Mouse (Mus musculus) hindbrain, embryonic 11.5 days (tissue): ENCODE measurements at regions not wholly inside any gene's neighbourhood (a gene's known extent, or its start where the extent isn't known, plus 50 kb on each side); places are given as distances from the start of the nearest gene placed in this dataset.

Experiments
- ATAC-seq: fragments of 200-750 bp; cut with Nextera tagmentation; 2 replicates; pipeline ENCODE4 v1.8.0; 2017; ENCODE audit warnings: mild to moderate bottlenecking, moderate TSS enrichment, moderate library complexity; ENCODE audit not compliant: low FRiP score
- DNase-seq: peaks from one replicate; pipeline ENCODE4 v3.0.0-alpha.2; 2015; ENCODE audit warnings: low spot score
- H3K27ac ChIP-seq: fragments of 300-500 bp; sonication (generic); 2 replicates; pipeline ENCODE4 v1.5.1; 2014; ENCODE audit warnings: mild to moderate bottlenecking, low read depth, low read length
- H3K27me3 ChIP-seq: fragments of 300-500 bp; sonication (generic); 2 replicates; pipeline ENCODE4 v1.6.1; 2014; ENCODE audit warnings: mild to moderate bottlenecking, low read length, moderate library complexity, mixed read lengths; ENCODE audit not compliant: control insufficient read depth, insufficient read depth
- H3K36me3 ChIP-seq: fragments of 300-500 bp; sonication (generic); 2 replicates; pipeline ENCODE4 v1.6.1; 2014; ENCODE audit warnings: mild to moderate bottlenecking, low read length, moderate library complexity, mixed read lengths; ENCODE audit not compliant: control insufficient read depth, insufficient read depth
- H3K4me1 ChIP-seq: fragments of 300-500 bp; sonication (generic); replicated peaks from 2 replicates; pipeline ENCODE4 v1.6.1; 2014; ENCODE audit warnings: low read length, mixed read lengths; ENCODE audit not compliant: control insufficient read depth, insufficient read depth
- H3K4me2 ChIP-seq: fragments of 300-500 bp; sonication (generic); replicated peaks from 2 replicates; pipeline ENCODE4 v1.6.1; 2014; ENCODE audit warnings: mild to moderate bottlenecking, low read depth, low read length
- H3K4me3 ChIP-seq: fragments of 300-500 bp; sonication (generic); 2 replicates; pipeline ENCODE4 v1.5.1; 2014; ENCODE audit warnings: low read depth, low read length
- H3K9ac ChIP-seq: fragments of 300-500 bp; sonication (generic); 2 replicates; pipeline ENCODE4 v1.6.1; 2014; ENCODE audit warnings: low read depth, low read length
- H3K9me3 ChIP-seq: fragments of 300-500 bp; sonication (generic); 2 replicates; pipeline ENCODE4 v1.6.1; 2016; ENCODE audit warnings: low read length; ENCODE audit not compliant: control insufficient read depth
- WGBS: fragments of 180-500 bp; shearing (Covaris S2); extraction: QIAGEN DNeasy Blood & Tissue Kit; methylation state at CpG from one replicate; pipeline ENCODE4 v1.1.7; 2014; 5-methylcytosine and 5-hydroxymethylcytosine counted together

GRCm38 (mm10) chr1:71886903-71887302 lies 233.9 kb upstream of the Fn1 start:
- Histone ChIP-seq H3K4me1 (no peaks in the 10 kb centered on the region), H3K4me3 (no peak overlapping the region), H3K27ac (no peak overlapping the region), H3K27me3 (no peaks in the 10 kb centered on the region), H3K9ac (no peak overlapping the region), H3K9me3 (no peaks in the 10 kb centered on the region), H3K36me3 (no peaks in the 10 kb centered on the region), H3K4me2 (no peak overlapping the region)
- DNase-seq: no peak
- 77% methylated on average over 6 of the region's 6 CpGs for WGBS
- ATAC-seq: no peak

DNA sequence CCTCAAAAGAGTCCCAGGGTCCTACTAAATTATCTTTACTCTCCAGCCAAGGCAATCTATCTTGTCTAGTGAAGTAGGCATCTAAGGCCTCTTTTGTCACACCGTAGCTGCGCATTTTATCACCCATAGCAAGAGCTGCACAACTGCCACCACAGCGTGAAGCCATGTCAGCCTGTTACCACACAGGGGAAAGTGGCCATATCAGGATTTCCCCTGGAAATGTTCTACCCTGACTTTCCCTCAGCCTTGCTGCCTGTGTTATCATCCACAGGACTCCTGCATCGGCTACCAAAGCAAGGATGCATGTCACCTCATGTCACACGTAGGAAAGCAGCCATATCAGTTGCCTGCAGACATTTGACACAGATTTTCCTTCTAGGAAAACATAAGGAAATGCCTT lies 233.2 kb upstream of the Fn1 start:
- ATAC-seq: no peak
- no peaks in the 10 kb centered on the region for H3K36me3 ChIP-seq
- no peak overlapping the region for H3K4me2 ChIP-seq
- DNase-seq: no peak
- WGBS: 71% methylated on average over 5 of the region's 5 CpGs
- no peaks in the 10 kb centered on the region for H3K9me3 ChIP-seq
- no peaks in the 10 kb centered on the region for H3K27me3 ChIP-seq
- no peak overlapping the region for H3K27ac ChIP-seq
- no peaks in the 10 kb centered on the region for H3K4me1 ChIP-seq
- no peak overlapping the region for H3K4me3 ChIP-seq
- H3K9ac ChIP-seq: no peak overlapping the region

GRCm38 (mm10) chr1:71881851-71882250 lies 228.9 kb upstream of the Fn1 start:
- Histone ChIP-seq H3K4me2 (no peak overlapping the region), H3K9ac (no peak overlapping the region), H3K4me3 (no peak overlapping the region), H3K36me3 (no peaks in the 10 kb centered on the region), H3K27ac (no peak overlapping the region), H3K9me3 (no peaks in the 10 kb centered on the region), H3K4me1 (no peaks in the 10 kb centered on the region), H3K27me3 (no peaks in the 10 kb centered on the region)
- ATAC-seq (no peak), DNase-seq (no peak)
- WGBS: 92% methylated on average over 12 of the region's 12 CpGs

- 78% methylated on average over 4 of the region's 4 CpGs for WGBS
- Histone ChIP-seq H3K9me3 (no peaks in the 10 kb centered on the region), H3K9ac (no peak overlapping the region), H3K4me3 (no peak overlapping the region), H3K27ac (no peak overlapping the region), H3K4me2 (no peak overlapping the region), H3K36me3 (no peaks in the 10 kb centered on the region), H3K4me1 (no peaks in the 10 kb centered on the region), H3K27me3 (no peaks in the 10 kb centered on the region)
- ATAC-seq (no peak), DNase-seq (no peak)
These were observed 228.2 kb upstream of the Fn1 start for GRCm38 (mm10) chr1:71881191-71881590.

DNA sequence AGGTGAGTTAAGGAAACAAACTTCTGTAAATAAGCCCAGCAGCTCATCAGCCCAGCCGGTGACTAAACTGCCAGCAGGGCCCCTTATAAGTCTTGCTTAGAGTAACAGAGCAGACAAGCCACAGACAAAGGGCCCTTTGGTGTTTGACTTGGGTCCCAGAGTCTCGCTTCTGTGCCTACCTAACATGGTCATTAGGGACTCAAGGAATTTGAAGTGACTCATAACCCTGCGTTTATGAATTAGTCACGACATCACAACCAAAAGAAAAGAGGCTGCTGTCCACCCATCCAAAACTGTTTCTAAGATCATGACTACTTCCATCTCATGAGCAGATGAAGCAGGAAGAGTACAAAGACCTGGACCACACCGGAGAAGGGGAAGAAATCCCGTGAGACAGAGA lies 227.5 kb upstream of the Fn1 start:
- Histone ChIP-seq H3K4me1 (no peaks in the 10 kb centered on the region), H3K27ac (no peak overlapping the region), H3K27me3 (no peaks in the 10 kb centered on the region), H3K9me3 (no peaks in the 10 kb centered on the region), H3K36me3 (no peaks in the 10 kb centered on the region), H3K9ac (no peak overlapping the region), H3K4me3 (no peak overlapping the region), H3K4me2 (no peak overlapping the region)
- ATAC-seq: no peak
- DNase-seq: no peak
- WGBS: 74% methylated on average over 6 of the region's 6 CpGs

DNA sequence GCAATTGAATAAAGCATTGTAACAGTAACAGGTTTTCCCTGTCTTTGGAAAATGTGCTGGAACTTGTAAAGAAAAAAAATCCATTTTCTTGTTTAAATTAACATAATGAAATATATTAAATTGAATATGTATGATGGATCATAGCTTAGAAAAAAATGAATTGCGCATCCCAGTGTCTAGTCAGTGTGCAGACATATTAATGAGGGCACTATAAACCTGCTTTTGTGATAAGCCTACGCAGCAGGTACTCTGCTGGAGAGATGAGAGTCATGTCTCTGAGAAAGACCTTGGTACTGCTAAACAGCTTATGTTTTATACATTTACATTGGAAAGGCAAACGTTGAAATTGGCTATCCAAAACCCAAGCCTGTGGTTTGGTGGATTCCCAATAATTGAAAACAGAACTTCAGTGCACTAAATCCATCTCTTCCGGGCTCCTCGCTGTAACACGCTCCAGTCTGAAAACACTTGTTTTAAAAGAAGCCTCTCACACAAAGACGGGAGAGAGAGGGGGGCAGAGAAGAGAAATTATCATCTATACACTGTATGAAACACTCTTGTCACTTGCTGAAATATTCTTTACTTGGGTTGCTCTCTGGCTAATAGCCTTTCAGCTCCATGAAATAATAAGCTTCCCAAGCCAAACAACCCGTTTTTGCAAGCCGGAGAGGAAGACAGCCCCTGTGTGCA lies 223.9 kb upstream of the Fn1 start:
- H3K27ac ChIP-seq: no peak overlapping the region
- H3K4me3 ChIP-seq: no peak overlapping the region
- H3K36me3 ChIP-seq: no peaks in the 10 kb centered on the region
- no peak overlapping the region for H3K9ac ChIP-seq
- no peak overlapping the region for H3K4me2 ChIP-seq
- H3K9me3 ChIP-seq: no peaks in the 10 kb centered on the region
- WGBS: 80% methylated on average over 9 of the region's 9 CpGs
- no peaks in the 10 kb centered on the region for H3K4me1 ChIP-seq
- DNase-seq (no peak), ATAC-seq (no peak)
- no peaks in the 10 kb centered on the region for H3K27me3 ChIP-seq

- no peak overlapping the region for H3K4me2 ChIP-seq
- no peak for ATAC-seq
These were observed 221.0 kb upstream of the Fn1 start for GRCm38 (mm10) chr1:71874037-71874436.

GRCm38 (mm10) chr1:71865670-71866069 lies 212.7 kb upstream of the Fn1 start:
- DNase-seq: no peak
- H3K4me3 ChIP-seq: no peak overlapping the region
- no peaks in the 10 kb centered on the region for H3K4me1 ChIP-seq
- no peak overlapping the region for H3K4me2 ChIP-seq
- no peaks in the 10 kb centered on the region for H3K9me3 ChIP-seq
- H3K27ac ChIP-seq: no peak overlapping the region
- H3K27me3 ChIP-seq: no peaks in the 10 kb centered on the region
- WGBS: 70% methylated on average over 4 of the region's 4 CpGs
- no peaks in the 10 kb centered on the region for H3K36me3 ChIP-seq
- H3K9ac ChIP-seq: no peak overlapping the region
- no peak for ATAC-seq

More at GRCm38 (mm10) chr1:71874037-71874436, 221.0 kb upstream of the Fn1 start:
- H3K4me1 ChIP-seq: no peaks in the 10 kb centered on the region
- no peak overlapping the region for H3K27ac ChIP-seq
- no peak for DNase-seq
- no peaks in the 10 kb centered on the region for H3K27me3 ChIP-seq
- no peak overlapping the region for H3K9ac ChIP-seq
- 87% methylated on average over 2 of the region's 2 CpGs for WGBS
- no peaks in the 10 kb centered on the region for H3K36me3 ChIP-seq
- H3K9me3 ChIP-seq: no peaks in the 10 kb centered on the region
- H3K4me3 ChIP-seq: no peak overlapping the region

DNA sequence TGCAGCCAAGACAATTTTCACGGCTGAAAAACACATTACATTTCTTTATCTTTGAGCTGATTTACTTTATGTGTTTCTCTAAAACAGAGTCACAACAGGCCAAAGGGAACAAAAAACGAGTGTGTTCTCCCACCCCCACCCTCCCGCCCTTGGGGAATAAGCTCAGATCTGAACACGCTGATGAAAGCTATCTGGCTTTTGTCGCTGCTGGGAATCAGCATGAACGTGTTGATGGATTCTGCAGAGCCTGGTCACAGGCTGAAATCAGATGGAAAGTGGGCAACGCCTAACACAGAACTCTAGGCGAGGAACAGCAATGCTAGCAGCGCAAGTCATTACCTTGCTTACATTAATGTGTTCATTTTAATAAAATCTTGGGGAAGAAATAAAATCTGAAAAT lies 211.7 kb upstream of the Fn1 start:
- no peaks in the 10 kb centered on the region for H3K36me3 ChIP-seq
- 71% methylated on average over 9 of the region's 9 CpGs for WGBS
- no peaks in the 10 kb centered on the region for H3K27me3 ChIP-seq
- no peaks in the 10 kb centered on the region for H3K9me3 ChIP-seq
- no peaks in the 10 kb centered on the region for H3K4me1 ChIP-seq
- H3K27ac ChIP-seq: no peak overlapping the region
- DNase-seq (no peak), ATAC-seq (no peak)
- no peak overlapping the region for H3K9ac ChIP-seq
- no peak overlapping the region for H3K4me3 ChIP-seq
- H3K4me2 ChIP-seq: no peak overlapping the region
